Mouse (Mus musculus): ENCODE data around the gene Clgn.

- TF ChIP-seq CTCF (IDR thresholded peaks at IDR 0.05) = no peak
- no peak for TF ChIP-seq EP300 (IDR thresholded peaks at IDR 0.05)
Observed at GRCm38 (mm10) chr8:83351315-83351714, 38.4 kb upstream of the Clgn start.
